Mouse (Mus musculus) hindbrain, postnatal 0 days (tissue): ENCODE results near the gene Zmynd8. TPM values are rescaled to one million over a fixed set of nuclear protein-coding genes. Genes with fewer than 3 reads are reported as not detected.

Source experiments
- ATAC-seq: fragments of 200-750 bp; cut with Nextera tagmentation; 2 replicates; pipeline ENCODE4 v1.8.0; 2017; ENCODE audit warnings: mild to moderate bottlenecking, moderate TSS enrichment, moderate library complexity
- DNase-seq: peaks from one replicate; pipeline ENCODE4 v3.0.0-alpha.2; 2015; ENCODE audit warnings: low spot score
- H3K27ac ChIP-seq: fragments of 300-500 bp; sonication (generic); 2 replicates; pipeline ENCODE4 v1.5.1; 2014; ENCODE audit warnings: mild to moderate bottlenecking
- H3K27me3 ChIP-seq: fragments of 300-500 bp; sonication (generic); 2 replicates; pipeline ENCODE4 v1.6.1; 2014; ENCODE audit warnings: low read length, mixed read lengths; ENCODE audit not compliant: insufficient read depth
- H3K36me3 ChIP-seq: fragments of 300-500 bp; sonication (generic); 2 replicates; pipeline ENCODE4 v1.6.1; 2014; ENCODE audit warnings: low read length, mixed read lengths; ENCODE audit not compliant: insufficient read depth
- H3K4me1 ChIP-seq: fragments of 300-500 bp; sonication (generic); 2 replicates; pipeline ENCODE4 v1.6.1; 2014; ENCODE audit warnings: antibody characterized with exemption, low read length, mixed read lengths; ENCODE audit not compliant: insufficient read depth
- H3K4me2 ChIP-seq: fragments of 300-500 bp; sonication (generic); 2 replicates; pipeline ENCODE4 v1.6.1; 2014; ENCODE audit warnings: low read depth, mild to moderate bottlenecking, low read length, moderate library complexity, mixed read lengths
- H3K4me3 ChIP-seq: fragments of 300-500 bp; sonication (generic); 2 replicates; pipeline ENCODE4 v1.5.1; 2014; ENCODE audit warnings: low read length
- H3K9ac ChIP-seq: fragments of 300-500 bp; sonication (generic); replicated peaks from 2 replicates; pipeline ENCODE4 v1.6.1; 2014; ENCODE audit warnings: mild to moderate bottlenecking, low read length, moderate library complexity, mixed read lengths
- H3K9me3 ChIP-seq: fragments of 300-500 bp; sonication (generic); 2 replicates; pipeline ENCODE4 v1.6.1; 2016; ENCODE audit warnings: low read length, mixed read lengths
- CTCF ChIP-seq: IDR thresholded peaks from 2 replicates; pipeline ENCODE4 v1.5.1; 2016; ENCODE audit warnings: antibody characterized with exemption, control low read depth, low read depth
- WGBS: fragments of 180-500 bp; shearing (Covaris S2); extraction: QIAGEN DNeasy Blood & Tissue Kit; methylation state at CpG from one replicate; pipeline ENCODE4 v1.1.7; 2014; 5-methylcytosine and 5-hydroxymethylcytosine counted together
- polyA plus RNA-seq: library from polyadenylated mRNA; unstranded; fragments of >200 nt; fragmentation: Nextera tagmentation; extraction: Ambion mirVana; gene quantifications from 2 replicates; pipeline ENCODE4 v1.2.1, GENCODE M21; 2015
- total RNA-seq: library from RNA; depleted of rRNA; stranded (reverse); fragments of >200 nt; gene quantifications from 2 replicates; pipeline ENCODE4 v1.2.3, GENCODE M21; 2014

Zmynd8 gene
- total and polyA plus RNA-seq, 2 experiments from 2014 or later, result 46.8 to 53.0 TPM

GRCm38 (mm10) chr2:165885951-165886320 lies 12.9 kb downstream of the Zmynd8 start:
- Histone ChIP-seq H3K9me3 (no peaks in the 10 kb centered on the region), H3K27ac (peak overlapping the region; percentile 100), H3K4me3 (no peak overlapping the region), H3K36me3 (no peaks in the 10 kb centered on the region), H3K9ac (0 out of 2 replicates have a peak overlapping the region, but pooled peaks have one; percentile 9), H3K4me1 (peaks cover 64% of the 10 kb centered on the region), H3K4me2 (no peak overlapping the region), H3K27me3 (no peaks in the 10 kb centered on the region)
- WGBS, result 18% methylated on average over 4 of the region's 4 CpGs
- TF ChIP-seq CTCF, result no peak
- DNase-seq (no peak), ATAC-seq (no peak)

- TF ChIP-seq CTCF, result peak; percentile 7; the same call in 1 of the 2 replicates
- H3K9me3 ChIP-seq, result no peaks in the 10 kb centered on the region
- peaks cover 69% of the 10 kb centered on the region for H3K4me1 ChIP-seq
- H3K4me3 ChIP-seq, result no peak overlapping the region
- H3K27me3 ChIP-seq, result no peaks in the 10 kb centered on the region
- H3K27ac ChIP-seq, result peak overlapping the region; percentile 100
- ATAC-seq (peak; percentile 59), DNase-seq (peak; percentile 75)
- WGBS, result 9% methylated on average over 15 of the region's 17 CpGs
- H3K4me2 ChIP-seq, result no peak overlapping the region
- H3K36me3 ChIP-seq, result no peaks in the 10 kb centered on the region
- H3K9ac ChIP-seq, result peak overlapping the region; percentile 56
Observed at GRCm38 (mm10) chr2:165885225-165885950, 13.4 kb downstream of the Zmynd8 start.

- TF ChIP-seq CTCF, result no peak
- peak overlapping the region; percentile 58 for H3K4me2 ChIP-seq
- peak; percentile 62 for ATAC-seq
Observed at GRCm38 (mm10) chr2:165884577-165885224, 14.1 kb downstream of the Zmynd8 start.

GRCm38 (mm10) chr2:165883846-165884576 lies 14.8 kb downstream of the Zmynd8 start:
- no peak for TF ChIP-seq CTCF
- no peak; the same call in 1 of the 2 replicates for ATAC-seq
- DNase-seq, result peak; percentile 35
- Histone ChIP-seq H3K27me3 (no peaks in the 10 kb centered on the region), H3K36me3 (no peaks in the 10 kb centered on the region), H3K9me3 (no peaks in the 10 kb centered on the region), H3K4me2 (peak overlapping the region; percentile 58), H3K4me3 (peak overlapping the region; percentile 9; the same call in 1 of the 2 replicates), H3K9ac (peak overlapping the region; percentile 43), H3K27ac (peak overlapping the region; percentile 100), H3K4me1 (peaks cover 82% of the 10 kb centered on the region)
- 4% methylated on average over 11 of the region's 11 CpGs for WGBS

More at GRCm38 (mm10) chr2:165884577-165885224, 14.1 kb downstream of the Zmynd8 start:
- Histone ChIP-seq H3K4me1 (peaks cover 75% of the 10 kb centered on the region), H3K36me3 (no peaks in the 10 kb centered on the region), H3K27ac (peak overlapping the region; percentile 100), H3K4me3 (no peak overlapping the region), H3K9me3 (no peaks in the 10 kb centered on the region), H3K9ac (peak overlapping the region; percentile 56), H3K27me3 (no peaks in the 10 kb centered on the region)
- 4% methylated on average over 21 of the region's 21 CpGs for WGBS
- DNase-seq, result peak; percentile 93

- DNase-seq (peak; percentile 39), ATAC-seq (no peak)
- WGBS, result 10% methylated on average over 6 of the region's 6 CpGs
- Histone ChIP-seq H3K27ac (peak overlapping the region; percentile 100), H3K9ac (peak overlapping the region; percentile 36), H3K4me3 (peak overlapping the region; percentile 11; the same call in 1 of the 2 replicates), H3K9me3 (no peaks in the 10 kb centered on the region), H3K4me1 (peaks cover 83% of the 10 kb centered on the region), H3K4me2 (peak overlapping the region; percentile 58), H3K27me3 (no peaks in the 10 kb centered on the region), H3K36me3 (no peaks in the 10 kb centered on the region)
- no peak for TF ChIP-seq CTCF
Observed at GRCm38 (mm10) chr2:165883006-165883405, 15.8 kb downstream of the Zmynd8 start.

GRCm38 (mm10) chr2:165881585-165882431 lies 17.0 kb downstream of the Zmynd8 start:
- peaks cover 88% of the 10 kb centered on the region for H3K4me1 ChIP-seq
- H3K9me3 ChIP-seq, result no peaks in the 10 kb centered on the region
- DNase-seq (peak; percentile 44), ATAC-seq (no peak)
- peak overlapping the region; percentile 36; the same call in 1 of the 2 replicates for H3K9ac ChIP-seq
- no peaks in the 10 kb centered on the region for H3K36me3 ChIP-seq
- 0 out of 2 replicates have a peak, but pooled peaks have one; percentile 7 for TF ChIP-seq CTCF
- H3K4me3 ChIP-seq, result 0 out of 2 replicates have a peak overlapping the region, but pooled peaks have one; percentile 11
- no peaks in the 10 kb centered on the region for H3K27me3 ChIP-seq
- 16% methylated on average over 13 of the region's 13 CpGs for WGBS
- peak overlapping the region; percentile 58 for H3K4me2 ChIP-seq
- peak overlapping the region; percentile 100 for H3K27ac ChIP-seq
